ENCODE assay signal across 8 mouse cellular contexts in genomic region chr6:56797311-56798151, GRCm38 (mm10). TPM values are rescaled to one million over a fixed set of nuclear protein-coding genes. Genes with fewer than 3 reads are reported as not detected.
DNase-seq lines count a peak whose midpoint lies in the region; ATAC-seq and TF ChIP-seq lines count a peak whose summit lies in the region.

Gene Kbtbd2, minus strand, starts transcription at chr6:56797813.

- H3K36me3 ChIP-seq in forebrain, embryonic 15.5 days, result no peaks in the 10 kb centered on the region
- no peaks in the 10 kb centered on the region for H3K36me3 ChIP-seq in lung, embryonic 14.5 days (ENCODE audit: insufficient read depth)
- H3K36me3 ChIP-seq in thymus, adult 2 months (ENCODE audit: control insufficient read depth, insufficient read depth, low read length), result no peaks in the 10 kb centered on the region

- intact Hi-C loops in heart, postnatal 36 days (cut with DNase I), result loop anchor here (1.0 to 10.0 kb wide), 3 partner anchors 35 to 907 kb away; partner anchors contain the start of genes Avl9, Fkbp9 and Lancl2

- no peaks in the 10 kb centered on the region for H3K27me3 ChIP-seq in forebrain, embryonic 15.5 days
- H3K27me3 ChIP-seq in lung, embryonic 14.5 days (ENCODE audit: insufficient read depth, low read length), result no peaks in the 10 kb centered on the region
- no peaks in the 10 kb centered on the region for H3K27me3 ChIP-seq in thymus, adult 2 months (ENCODE audit: control insufficient read depth, insufficient read depth, low read length)

- H3K27ac ChIP-seq in forebrain, embryonic 15.5 days (replicated peaks), result peak within 1 kb of the TSS; percentile 99
- H3K27ac ChIP-seq in layer of hippocampus, adult 2 months, result peak within 1 kb of the TSS; percentile 99
- H3K27ac ChIP-seq in lung, embryonic 14.5 days (ENCODE audit: low read depth), result peak within 1 kb of the TSS; percentile 100
- peak within 1 kb of the TSS; percentile 85 for H3K27ac ChIP-seq in olfactory bulb, adult 2 months (ENCODE audit: insufficient read depth, low read depth, low read length)
- H3K27ac ChIP-seq in thymus, adult 2 months (ENCODE audit: control insufficient read depth, insufficient read depth, low read length), result peak within 1 kb of the TSS; percentile 79

- H3K4me2 ChIP-seq in forebrain, embryonic 15.5 days (replicated peaks), result peak within 1 kb of the TSS; percentile 67
- H3K4me2 ChIP-seq in lung, embryonic 14.5 days, result peak within 1 kb of the TSS; percentile 90

- H3K9ac ChIP-seq in forebrain, embryonic 15.5 days (replicated peaks), result peak within 1 kb of the TSS; percentile 88
- peak within 1 kb of the TSS; percentile 96 for H3K9ac ChIP-seq in lung, embryonic 14.5 days

- peaks cover 36% of the 10 kb centered on the region for H3K4me1 ChIP-seq in forebrain, embryonic 15.5 days
- peaks cover 17% of the 10 kb centered on the region for H3K4me1 ChIP-seq in lung, embryonic 14.5 days (ENCODE audit: insufficient read depth)
- H3K4me1 ChIP-seq in olfactory bulb, adult 2 months (ENCODE audit: control insufficient read depth, insufficient read depth, low read length), result no peaks in the 10 kb centered on the region
- H3K4me1 ChIP-seq in thymus, adult 2 months (replicated peaks; ENCODE audit: control insufficient read depth, insufficient read depth, low read length), result peaks cover 6% of the 10 kb centered on the region

- DNase-seq in ES-CJ7 (ENCODE audit: low read depth, low spot score), result peak; percentile 95
- peak; percentile 95 for DNase-seq in cerebellum, adult 11 months
- peak; percentile 93 to 97 for DNase-seq in heart, postnatal 36 days
- DNase-seq in layer of hippocampus, adult 2 months (ENCODE audit: low spot score in 2 of 2), result peak; percentile 94
- peak; percentile 97 for DNase-seq in lung, embryonic 14.5 days
- peak; percentile 92 for DNase-seq in thymus, adult 2 months

- H3K9me3 ChIP-seq in forebrain, embryonic 15.5 days, result no peaks in the 10 kb centered on the region
- no peaks in the 10 kb centered on the region for H3K9me3 ChIP-seq in lung, embryonic 14.5 days (ENCODE audit: low read depth, low read length)

- no peak for TF ChIP-seq CTCF in layer of hippocampus, adult 2 months (conservative IDR thresholded peaks at IDR 0.05)
- TF ChIP-seq CTCF in lung, embryonic 14.5 days (IDR thresholded peaks at IDR 0.05; ENCODE audit: low read depth), result no peak
- TF ChIP-seq CTCF in olfactory bulb, adult 2 months (IDR thresholded peaks at IDR 0.05; ENCODE audit: insufficient read depth, low read depth, low read length), result no peak
- TF ChIP-seq CTCF in thymus, adult 2 months (IDR thresholded peaks at IDR 0.05; ENCODE audit: borderline replicate concordance, control insufficient read depth, extremely low read depth, insufficient read depth, low read length, poor library complexity), result 0 out of 2 replicates have a peak, but pooled peaks have one; percentile 51

- peak; percentile 93 for TF ChIP-seq POLR2A in olfactory bulb, adult 2 months (IDR thresholded peaks at IDR 0.05; ENCODE audit: insufficient read depth, low read depth, low read length)
- TF ChIP-seq POLR2A in thymus, adult 2 months (IDR thresholded peaks at IDR 0.05; ENCODE audit: control insufficient read depth, extremely low read depth, insufficient read depth, low read length, poor library complexity), result peak; percentile 92

- WGBS in forebrain, embryonic 15.5 days, result under 1% methylated on average over 96 of the region's 98 CpGs
- under 1% methylated on average over 95 of the region's 98 CpGs for WGBS in lung, embryonic 14.5 days
- WGBS in olfactory bulb, adult 2 months, result under 1% methylated on average over 98 of the region's 98 CpGs
- WGBS in thymus, adult 2 months, result under 1% methylated on average over 97 of the region's 98 CpGs

- ATAC-seq in forebrain, embryonic 15.5 days (replicated peaks), result peak; percentile 96
- ATAC-seq in lung, embryonic 14.5 days (ENCODE audit: insufficient read depth), result peak; percentile 95

- peak within 1 kb of the TSS; percentile 94 for H3K4me3 ChIP-seq in forebrain, embryonic 15.5 days
- peak within 1 kb of the TSS; percentile 90 for H3K4me3 ChIP-seq in layer of hippocampus, adult 2 months
- H3K4me3 ChIP-seq in lung, embryonic 14.5 days (ENCODE audit: low read depth, low read length), result peak within 1 kb of the TSS; percentile 76
- H3K4me3 ChIP-seq in olfactory bulb, adult 2 months (ENCODE audit: insufficient read depth, low read depth, low read length), result peak within 1 kb of the TSS; percentile 80
- H3K4me3 ChIP-seq in thymus, adult 2 months (ENCODE audit: control insufficient read depth, insufficient read depth, low read length), result peak within 1 kb of the TSS; percentile 58

RNA-seq across cellular contexts. Expression of gene Kbtbd2, which starts in this region (rescaled TPM):
- polyA plus RNA-seq in forebrain, embryonic 15.5 days (2015; fragmentation: Nextera tagmentation; extraction: Ambion mirVana), result 36.4 and 37.9 TPM in 2 replicates
- 10 to 100 TPM; 31.5 to 38.1 TPM for total RNA-seq in heart, postnatal 36 days (2021)
- total RNA-seq in layer of hippocampus, adult 2 months (2021), result 10 to 100 TPM; 50.7 to 51.4 TPM
- polyA plus RNA-seq in lung, embryonic 14.5 days (2014; fragmentation: Nextera tagmentation; extraction: Ambion mirVana), result 33.5 and 33.9 TPM in 2 replicates
- not detected in 2 replicates for polyA plus RNA-seq in olfactory bulb, adult 2 months (2012; ENCODE audit: insufficient read depth, insufficient read length, low replicate concordance, missing spikeins)
- polyA plus RNA-seq in thymus, adult 2 months (2012; rRNA removed), result 16.3 and 17.4 TPM in 2 replicates

Comparison
In these comparisons a context has a peak if more than half of its experiments do, and no peak if none do; other contexts are left out.
1. Peak in every context shown above with its lines: DNase-seq, ATAC-seq, H3K4me3 ChIP-seq and H3K27ac ChIP-seq.